Mouse (Mus musculus): ENCODE data around the gene Ctps. TPM values are rescaled to one million over a fixed set of nuclear protein-coding genes. Genes with fewer than 3 reads are reported as not detected.

Ctps gene
- total and polyA plus RNA-seq, 3 experiments, result 12.5 to 31.1 (median 30.0) TPM

- no peaks in the 10 kb centered on the region for H3K4me1 ChIP-seq (ENCODE audit: control insufficient read depth, insufficient read depth, low read length)
- no peaks in the 10 kb centered on the region for H3K79me2 ChIP-seq (replicated peaks; ENCODE audit: control insufficient read depth, insufficient read depth, low read length)
- 53% methylated on average over 5 of the region's 5 CpGs for WGBS
- H3K27me3 ChIP-seq (ENCODE audit: control insufficient read depth, insufficient read depth, low read length), result no peaks in the 10 kb centered on the region
- DNase-seq, result no peak
- no peaks in the 10 kb centered on the region for H3K36me3 ChIP-seq (ENCODE audit: control insufficient read depth, insufficient read depth, low read length)
- intact Hi-C loops (cut with DNase I), result no loop called here
- H3K4me3 ChIP-seq, result no peak overlapping the region
- H3K9ac ChIP-seq (ENCODE audit: low read depth, low read length), result no peak overlapping the region
- no peak overlapping the region for H3K27ac ChIP-seq
- TF ChIP-seq CTCF (IDR thresholded peaks at IDR 0.05) (no peak), POLR2A (IDR thresholded peaks at IDR 0.05; ENCODE audit: insufficient read depth, low read depth, low read length) (no peak), EP300 (IDR thresholded peaks at IDR 0.05; ENCODE audit: insufficient read depth, low read depth, low read length) (no peak)
These were observed 10.8 kb upstream of the Ctps start for GRCm38 (mm10) chr4:120580894-120581293.

- H3K36me3 ChIP-seq (ENCODE audit: control insufficient read depth, insufficient read depth, low read length), result peaks cover 12% of the 10 kb centered on the region; the same call in 1 of the 2 replicates
- no peaks in the 10 kb centered on the region for H3K79me2 ChIP-seq (replicated peaks; ENCODE audit: control insufficient read depth, insufficient read depth, low read length)
- H3K4me1 ChIP-seq (ENCODE audit: control insufficient read depth, insufficient read depth, low read length), result no peaks in the 10 kb centered on the region
- no peak overlapping the region for H3K4me3 ChIP-seq
- no peak for DNase-seq
- TF ChIP-seq POLR2A (IDR thresholded peaks at IDR 0.05; ENCODE audit: insufficient read depth, low read depth, low read length), result no peak
- TF ChIP-seq EP300 (IDR thresholded peaks at IDR 0.05; ENCODE audit: insufficient read depth, low read depth, low read length), result no peak
- TF ChIP-seq CTCF (IDR thresholded peaks at IDR 0.05), result no peak
- no peak overlapping the region for H3K9ac ChIP-seq (ENCODE audit: low read depth, low read length)
- WGBS, result 49% methylated on average over 3 of the region's 3 CpGs
- H3K27me3 ChIP-seq (ENCODE audit: control insufficient read depth, insufficient read depth, low read length), result no peaks in the 10 kb centered on the region
- H3K27ac ChIP-seq, result no peak overlapping the region; the same call in 1 of the 2 replicates
- intact Hi-C loops (cut with DNase I), result no loop called here
These were observed 1.6 kb upstream of the Ctps start for GRCm38 (mm10) chr4:120571691-120572090.

- Histone ChIP-seq H3K27me3 (ENCODE audit: control insufficient read depth, insufficient read depth, low read length) (no peaks in the 10 kb centered on the region), H3K4me1 (ENCODE audit: control insufficient read depth, insufficient read depth, low read length) (no peaks in the 10 kb centered on the region), H3K9ac (ENCODE audit: low read depth, low read length) (no peak overlapping the region), H3K79me2 (replicated peaks; ENCODE audit: control insufficient read depth, insufficient read depth, low read length) (no peaks in the 10 kb centered on the region), H3K27ac (peak overlapping the region; percentile 96), H3K36me3 (ENCODE audit: control insufficient read depth, insufficient read depth, low read length) (peaks cover 13% of the 10 kb centered on the region; the same call in 1 of the 2 replicates), H3K4me3 (no peak overlapping the region; the same call in 1 of the 2 replicates)
- WGBS, result 46% methylated on average over 3 of the region's 3 CpGs
- TF ChIP-seq EP300 (IDR thresholded peaks at IDR 0.05; ENCODE audit: insufficient read depth, low read depth, low read length) (no peak), CTCF (IDR thresholded peaks at IDR 0.05) (no peak), POLR2A (IDR thresholded peaks at IDR 0.05; ENCODE audit: insufficient read depth, low read depth, low read length) (no peak)
- intact Hi-C loops (cut with DNase I), result no loop called here
- DNase-seq, result no peak
These were observed 991 bp upstream of the Ctps start for GRCm38 (mm10) chr4:120571070-120571464.

- intact Hi-C loops (cut with DNase I), result no loop called here
- H3K79me2 ChIP-seq (replicated peaks; ENCODE audit: control insufficient read depth, insufficient read depth, low read length), result no peaks in the 10 kb centered on the region
- under 1% methylated on average over 27 of the region's 27 CpGs for WGBS
- H3K9ac ChIP-seq (ENCODE audit: low read depth, low read length), result peak overlapping the region; percentile 88
- peak overlapping the region; percentile 99 for H3K4me3 ChIP-seq
- H3K4me1 ChIP-seq (ENCODE audit: control insufficient read depth, insufficient read depth, low read length), result no peaks in the 10 kb centered on the region
- peak overlapping the region; percentile 96 for H3K27ac ChIP-seq
- no peak for TF ChIP-seq CTCF (IDR thresholded peaks at IDR 0.05)
- no peak for TF ChIP-seq POLR2A (IDR thresholded peaks at IDR 0.05; ENCODE audit: insufficient read depth, low read depth, low read length)
- no peak for TF ChIP-seq EP300 (IDR thresholded peaks at IDR 0.05; ENCODE audit: insufficient read depth, low read depth, low read length)
- no peaks in the 10 kb centered on the region for H3K27me3 ChIP-seq (ENCODE audit: control insufficient read depth, insufficient read depth, low read length)
- H3K36me3 ChIP-seq (ENCODE audit: control insufficient read depth, insufficient read depth, low read length), result peaks cover 13% of the 10 kb centered on the region; the same call in 1 of the 2 replicates
- no peak for DNase-seq
These were observed 478 bp upstream of the Ctps start for GRCm38 (mm10) chr4:120570438-120571069.

GRCm38 (mm10) chr4:120569025-120569424 lies 1.1 kb downstream of the Ctps start:
- Histone ChIP-seq H3K4me1 (ENCODE audit: control insufficient read depth, insufficient read depth, low read length) (no peaks in the 10 kb centered on the region), H3K36me3 (ENCODE audit: control insufficient read depth, insufficient read depth, low read length) (peaks cover 13% of the 10 kb centered on the region; the same call in 1 of the 2 replicates), H3K9ac (ENCODE audit: low read depth, low read length) (no peak overlapping the region; the same call in 1 of the 2 replicates), H3K4me3 (peak overlapping the region; percentile 99), H3K27me3 (ENCODE audit: control insufficient read depth, insufficient read depth, low read length) (no peaks in the 10 kb centered on the region), H3K79me2 (replicated peaks; ENCODE audit: control insufficient read depth, insufficient read depth, low read length) (no peaks in the 10 kb centered on the region), H3K27ac (peak overlapping the region; percentile 96)
- WGBS, result 6% methylated on average over 4 of the region's 4 CpGs
- TF ChIP-seq EP300 (IDR thresholded peaks at IDR 0.05; ENCODE audit: insufficient read depth, low read depth, low read length), result no peak
- TF ChIP-seq CTCF (IDR thresholded peaks at IDR 0.05), result no peak
- no peak for TF ChIP-seq POLR2A (IDR thresholded peaks at IDR 0.05; ENCODE audit: insufficient read depth, low read depth, low read length)
- DNase-seq, result peak; percentile 18 to 24
- intact Hi-C loops (cut with DNase I), result no loop called here

GRCm38 (mm10) chr4:120568005-120568404 lies 2.1 kb downstream of the Ctps start:
- Histone ChIP-seq H3K27ac (peak overlapping the region; percentile 68), H3K4me1 (ENCODE audit: control insufficient read depth, insufficient read depth, low read length) (no peaks in the 10 kb centered on the region), H3K4me3 (peak overlapping the region; percentile 19; the same call in 1 of the 2 replicates), H3K9ac (ENCODE audit: low read depth, low read length) (no peak overlapping the region; the same call in 1 of the 2 replicates), H3K27me3 (ENCODE audit: control insufficient read depth, insufficient read depth, low read length) (no peaks in the 10 kb centered on the region), H3K36me3 (ENCODE audit: control insufficient read depth, insufficient read depth, low read length) (peaks cover 13% of the 10 kb centered on the region; the same call in 1 of the 2 replicates), H3K79me2 (replicated peaks; ENCODE audit: control insufficient read depth, insufficient read depth, low read length) (peaks cover 1% of the 10 kb centered on the region; the same call in 1 of the 2 replicates)
- intact Hi-C loops (cut with DNase I), result no loop called here
- peak in 1 of 2 experiments; percentile 16 for DNase-seq
- no peak for TF ChIP-seq POLR2A (IDR thresholded peaks at IDR 0.05; ENCODE audit: insufficient read depth, low read depth, low read length)
- 6% methylated on average over 5 of the region's 5 CpGs for WGBS

Data from heart, adult 2 months (tissue).